Mouse (Mus musculus) embryonic fibroblast, embryonic 13.5 days (primary cell): ENCODE measurements around the gene Tnfrsf8.

Experiments
- CTCF ChIP-seq: IDR thresholded peaks from 2 replicates; pipeline ENCODE4 v1.5.1; 2011; ENCODE audit warnings: mild to moderate bottlenecking, control low read depth, low read length, moderate library complexity, borderline replicate concordance; ENCODE audit not compliant: insufficient read depth
- POLR2A ChIP-seq: IDR thresholded peaks from 2 replicates; pipeline ENCODE4 v1.6.1; 2011; ENCODE audit warnings: low read depth, mild to moderate bottlenecking, control low read depth, low read length, moderate library complexity

DNA sequence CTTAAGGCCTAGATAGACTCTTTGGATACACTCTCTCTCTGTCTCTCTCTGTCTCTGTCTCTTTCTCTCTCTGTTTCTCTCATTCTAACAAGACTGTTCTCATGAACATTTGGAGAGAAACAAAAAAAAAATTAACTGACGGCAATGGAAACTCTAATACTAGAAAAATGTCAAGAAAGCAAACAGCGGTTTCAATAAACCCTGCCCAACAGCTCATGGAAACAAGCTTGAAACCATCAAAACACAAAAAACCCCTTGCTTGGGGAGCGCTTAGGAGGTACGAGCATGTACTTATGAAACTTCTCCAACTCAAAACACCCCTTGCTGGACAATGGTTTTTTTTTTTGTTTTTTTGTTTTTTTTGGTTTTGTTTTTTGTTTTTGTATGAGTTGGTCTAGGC lies 30.3 kb downstream of the Tnfrsf8 start:
- no peak for TF ChIP-seq CTCF
- TF ChIP-seq POLR2A = no peak
